In genomic region chr1:153700448-153701063, GRCm38 (mm10) we compare ENCODE assay signal across 21 mouse cellular contexts. TPM values are rescaled to one million over a fixed set of nuclear protein-coding genes. Genes with fewer than 3 reads are reported as not detected.
DNase-seq lines count a peak whose midpoint lies in the region; ATAC-seq and TF ChIP-seq lines count a peak whose summit lies in the region.
"Had no signal": no experiment of that assay in that cellular context is flagged by ENCODE, and none has a peak within 500 bp of the region (broad histone marks: within the 10 kb centered on the region; RNA-seq: fewer than 3 reads in every experiment).

No protein-coding gene starts in this region.

- H3K4me1 ChIP-seq in heart, adult 2 months (ENCODE audit: control insufficient read depth, insufficient read depth, low read length) = no peaks in the 10 kb centered on the region; the same call in 1 of the 2 replicates
- no peaks in the 10 kb centered on the region; the same call in 1 of the 2 replicates for H3K4me1 ChIP-seq in intestine, embryonic 16.5 days (ENCODE audit: control insufficient read depth, insufficient read depth, low read length)

- H3K27ac ChIP-seq in heart, adult 2 months = no peak overlapping the region
- H3K27ac ChIP-seq in intestine, embryonic 16.5 days (ENCODE audit: low read length) = no peak overlapping the region
- H3K27ac ChIP-seq: gastrocnemius, adult 2 months; macrophage had no signal

- WGBS in heart, adult 2 months = 87% methylated on average over 11 of the region's 11 CpGs
- WGBS in intestine, embryonic 16.5 days = 70% methylated on average over 11 of the region's 11 CpGs

- no peak for TF ChIP-seq CTCF in heart, adult 2 months (IDR thresholded peaks at IDR 0.05)

- no peak overlapping the region for H3ac ChIP-seq in myocyte (ENCODE audit: control insufficient read depth, insufficient read length)

- H3K27me3 ChIP-seq in myocyte (ENCODE audit: control insufficient read depth, insufficient read depth, insufficient read length) = no peaks in the 10 kb centered on the region
- H3K27me3 ChIP-seq in heart, adult 2 months (ENCODE audit: control insufficient read depth, insufficient read depth, low read length) = no peaks in the 10 kb centered on the region
- no peaks in the 10 kb centered on the region for H3K27me3 ChIP-seq in intestine, embryonic 16.5 days (replicated peaks; ENCODE audit: control insufficient read depth, insufficient read depth, low read length)

- intact Hi-C loops in heart, adult 2 months (cut with DNase I) = no loop called here

- no peak for TF ChIP-seq POLR2A in myocyte (IDR thresholded peaks at IDR 0.05; ENCODE audit: insufficient read length, low read depth)
- no peak for TF ChIP-seq POLR2A in heart, adult 2 months (IDR thresholded peaks at IDR 0.05; ENCODE audit: insufficient read depth, low read depth, low read length)

- no peak for TF ChIP-seq EP300 in heart, adult 2 months (IDR thresholded peaks at IDR 0.05; ENCODE audit: insufficient read depth, low read depth, low read length)

- ATAC-seq in common myeloid progenitor, adult 5-6 weeks (replicated peaks; ENCODE audit: low read depth, poor library complexity, severe bottlenecking) = peak; percentile 58
- no peak for ATAC-seq in intestine, embryonic 16.5 days
- ATAC-seq: forebrain, embryonic 16.5 days had no signal

- no peak overlapping the region for H3K4me2 ChIP-seq in myocyte (ENCODE audit: low read depth)
- no peak overlapping the region for H3K4me2 ChIP-seq in intestine, embryonic 16.5 days (ENCODE audit: low read depth, low read length)

- H3K79me2 ChIP-seq in myocyte (ENCODE audit: control insufficient read depth, insufficient read depth) = no peaks in the 10 kb centered on the region
- no peaks in the 10 kb centered on the region for H3K79me2 ChIP-seq in heart, adult 2 months (replicated peaks; ENCODE audit: control insufficient read depth, insufficient read depth, low read length)

- no peaks in the 10 kb centered on the region for H3K36me3 ChIP-seq in myocyte (ENCODE audit: control insufficient read depth, insufficient read depth)
- H3K36me3 ChIP-seq in heart, adult 2 months (ENCODE audit: control insufficient read depth, insufficient read depth, low read length) = no peaks in the 10 kb centered on the region
- no peaks in the 10 kb centered on the region for H3K36me3 ChIP-seq in intestine, embryonic 16.5 days (ENCODE audit: control insufficient read depth, insufficient read depth, low read length)

- H3K9me3 ChIP-seq in intestine, embryonic 16.5 days (ENCODE audit: control insufficient read depth, low read length) = no peaks in the 10 kb centered on the region

- peak; percentile 70 to 72 for DNase-seq in spleen, postnatal 36 days (ENCODE audit: low spot score in 2 of 2)
- DNase-seq in spleen, postnatal 10 days (ENCODE audit: low spot score in 2 of 2) = no peak
- no peak for DNase-seq in heart, adult 2 months
- DNase-seq in layer of hippocampus, adult 8-10 months (ENCODE audit: low spot score in 2 of 2) = no peak
- DNase-seq: adrenal gland, adult 8-10 months; cerebellum, postnatal 10 days; embryo, embryonic 11 days; gastrocnemius, adult 2 months; heart, adult 11 months; heart, postnatal 4 days; kidney, adult 9 months; kidney, postnatal 4 days; liver; liver, postnatal 0 days; midbrain, embryonic 14.5 days had no signal

- no peak overlapping the region for H3K9ac ChIP-seq in heart, adult 2 months (ENCODE audit: low read depth, low read length)
- H3K9ac ChIP-seq in intestine, embryonic 16.5 days (ENCODE audit: low read depth, low read length) = no peak overlapping the region
- H3K9ac ChIP-seq: liver, postnatal 0 days had no signal

- H3K4me3 ChIP-seq in myocyte = no peak overlapping the region
- no peak overlapping the region for H3K4me3 ChIP-seq in heart, adult 2 months
- H3K4me3 ChIP-seq in intestine, embryonic 16.5 days (ENCODE audit: low read length) = no peak overlapping the region
- H3K4me3 ChIP-seq: gastrocnemius, adult 2 months had no signal

TF ChIP-seq in myocyte, 11 proteins besides CTCF, POLR2A, EP300 and RAD21:
- TF ChIP-seq MYOG (IDR thresholded peaks at IDR 0.05; ENCODE audit: control insufficient read depth in 1 of 3, insufficient read depth in 1 of 3, insufficient read length in 2 of 3, low read depth in 2 of 3) (peak in 1 of 3 experiments; percentile 29), TCF12 (IDR thresholded peaks at IDR 0.05; ENCODE audit: insufficient read depth, poor library complexity, severe bottlenecking) (peak; percentile 33), SRF (IDR thresholded peaks at IDR 0.05; ENCODE audit: control insufficient read depth, insufficient read length, low read depth) (no peak), MYOD1 (IDR thresholded peaks at IDR 0.05; ENCODE audit: control insufficient read depth in 1 of 3, insufficient read length in 2 of 3, low read depth in 2 of 3) (no peak)

RNA-seq across cellular contexts. Expression of gene Rgs16, which starts 39.6 kb away (rescaled TPM):
- total RNA-seq in common myeloid progenitor, adult 5-6 weeks (2017) = not detected in 2 replicates
- 6.5 TPM for polyA plus RNA-seq in myocyte (2012; fragmentation: generic; extraction: Trizol)
- 1 to 10 TPM; 1.4 to 1.9 TPM for total RNA-seq in heart, adult 2 months (2021)
- polyA plus RNA-seq in heart, adult 2 months (2012; rRNA removed) = 0.80 and 1.3 TPM in 2 replicates
- 5.0 and 5.3 TPM in 2 replicates for polyA plus RNA-seq in intestine, embryonic 16.5 days (2015; fragmentation: Nextera tagmentation; extraction: Ambion mirVana)
- 1 to 10 TPM; 5.3 to 8.8 (median 7.4) TPM for total RNA-seq in layer of hippocampus, adult 8-10 months (2022)

RNA-seq across cellular contexts. Expression of gene Rgs8, which starts 47.7 kb away (rescaled TPM):
- 0.05 and 0.34 TPM in 2 replicates for total RNA-seq in common myeloid progenitor, adult 5-6 weeks (2017)
- 0.16 TPM for polyA plus RNA-seq in myocyte (2012; fragmentation: generic; extraction: Trizol)
- total RNA-seq in heart, adult 2 months (2021) = not detected
- 0.06 TPM in 2 replicates for polyA plus RNA-seq in heart, adult 2 months (2012; rRNA removed)
- polyA plus RNA-seq in intestine, embryonic 16.5 days (2015; fragmentation: Nextera tagmentation; extraction: Ambion mirVana) = 0.09 and 0.22 TPM in 2 replicates
- 10 to 100 TPM; 52.3 to 76.3 (median 59.5) TPM for total RNA-seq in layer of hippocampus, adult 8-10 months (2022)
- total RNA-seq: CH12.LX; gastrocnemius, adult 2 months had no signal
- polyA plus RNA-seq: liver, postnatal 0 days; macrophage had no signal

RNA-seq across cellular contexts. Expression of gene Rnasel, which starts 48.7 kb away (rescaled TPM):
- total RNA-seq in common myeloid progenitor, adult 5-6 weeks (2017) = 50.9 and 71.5 TPM in 2 replicates
- 0.11 TPM for polyA plus RNA-seq in myocyte (2012; fragmentation: generic; extraction: Trizol)
- total RNA-seq in heart, adult 2 months (2021) = 1 to 10 TPM; 4.1 to 4.6 TPM
- 2.5 and 4.4 TPM in 2 replicates for polyA plus RNA-seq in heart, adult 2 months (2012; rRNA removed)
- polyA plus RNA-seq in intestine, embryonic 16.5 days (2015; fragmentation: Nextera tagmentation; extraction: Ambion mirVana) = 32.4 and 35.9 TPM in 2 replicates
- 10 to 100 TPM in 1 of 4 experiments, 1 to 10 TPM in 3; 7.9 to 10.0 (median 8.9) TPM for total RNA-seq in layer of hippocampus, adult 8-10 months (2022)

Comparison
In these comparisons a context has a peak if more than half of its experiments do, and no peak if none do; other contexts are left out.
1. DNase-seq: peak in spleen, postnatal 36 days (2 of 2); none in spleen, postnatal 10 days (0 of 2), heart, adult 2 months (0 of 2) and layer of hippocampus, adult 8-10 months (0 of 2).
2. RNA of gene Rgs8, which starts 47.7 kb away (total RNA-seq): 52.3 to 76.3 TPM in layer of hippocampus, adult 8-10 months; 0.05 to 0.34 TPM in common myeloid progenitor, adult 5-6 weeks and not detected in heart, adult 2 months; every median in the first group is over 10 times any median in the second.